Mouse (Mus musculus): ENCODE results near the gene Degs1. TPM values are rescaled to one million over a fixed set of nuclear protein-coding genes. Genes with fewer than 3 reads are reported as not detected.

Degs1 gene
- polyA plus RNA-seq (2012; rRNA removed; ENCODE audit: low replicate concordance) = 45.4 and 107 TPM in 2 replicates

DNA sequence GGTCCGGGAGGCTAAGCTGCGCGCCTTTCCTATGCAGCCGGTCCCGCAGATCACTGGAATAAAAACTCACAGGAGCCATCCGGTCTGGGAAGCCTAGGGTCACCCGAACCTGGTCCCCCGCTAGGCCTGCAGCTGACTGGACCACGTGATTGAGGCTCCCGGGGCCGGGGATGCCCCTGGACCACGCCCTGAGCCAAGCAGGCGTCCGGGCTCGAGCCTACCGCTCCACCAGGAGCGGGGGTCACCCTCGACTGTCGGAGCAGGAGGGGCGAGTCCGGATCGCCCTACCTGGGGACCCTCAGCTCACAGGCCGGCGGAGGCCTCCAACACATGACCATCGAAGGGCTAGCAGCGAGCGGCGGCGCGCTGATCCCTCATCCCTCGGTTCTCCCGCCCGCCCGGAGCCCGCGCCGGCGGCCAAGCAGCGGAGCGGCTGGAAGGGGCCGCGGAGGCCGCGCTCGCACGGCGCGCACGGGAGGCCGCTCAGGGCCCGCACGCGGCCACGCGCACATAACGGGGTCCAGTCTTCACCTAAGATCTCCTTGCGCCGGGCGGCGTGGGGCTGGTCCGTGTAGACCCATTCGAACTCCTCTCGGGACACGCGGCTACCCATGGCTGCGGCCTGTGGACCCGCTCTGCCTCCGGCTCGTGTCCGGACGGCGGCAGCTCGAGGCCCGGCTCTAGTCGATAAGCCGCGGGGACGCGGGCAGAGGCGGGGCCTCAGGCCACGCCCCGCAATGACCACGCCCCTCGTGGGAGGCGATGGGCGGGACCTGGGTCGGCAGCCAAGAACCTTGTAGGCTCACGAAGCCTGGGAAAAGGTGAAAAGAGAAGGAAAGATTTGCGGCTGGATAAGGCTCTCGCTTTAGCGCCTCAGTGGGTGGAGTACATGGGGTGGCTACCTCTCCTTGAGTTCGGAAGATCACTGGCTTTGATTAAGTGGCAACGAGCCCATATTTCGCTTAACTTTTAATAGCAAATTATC lies at the start of gene Degs1:
Gene Degs1 (minus strand): TSS at position 714 of the 985 bp plus-strand sequence.

Other genes starting within 250 kb of the Degs1 start
- 27.9 and 30.7 TPM in 2 replicates for gene Srp9, start 158.1 kb downstream of the Degs1 start, polyA plus RNA-seq (2012; rRNA removed; ENCODE audit: low replicate concordance)
- gene Vmn1r1, start 118.3 kb downstream of the Degs1 start, polyA plus RNA-seq (2012; rRNA removed; ENCODE audit: low replicate concordance) = not detected in 2 replicates
- gene Fbxo28, start 58.8 kb upstream of the Degs1 start, polyA plus RNA-seq (2012; rRNA removed; ENCODE audit: low replicate concordance) = 11.9 and 13.6 TPM in 2 replicates
- gene Trp53bp2, start 126.4 kb upstream of the Degs1 start, polyA plus RNA-seq (2012; rRNA removed; ENCODE audit: low replicate concordance) = 24.5 and 28.1 TPM in 2 replicates
- gene Capn2, start 234.8 kb upstream of the Degs1 start, polyA plus RNA-seq (2012; rRNA removed; ENCODE audit: low replicate concordance) = 46.5 and 52.8 TPM in 2 replicates